Mouse (Mus musculus) telencephalon, adult 2 months (tissue): Measurements from ENCODE around the gene Pcnt.

Experiments
- DNase-seq: peaks from one replicate; pipeline ENCODE4 v3.0.0-alpha.2; 2011; ENCODE audit warnings: low read depth, low spot score

Pcnt gene

DNA sequence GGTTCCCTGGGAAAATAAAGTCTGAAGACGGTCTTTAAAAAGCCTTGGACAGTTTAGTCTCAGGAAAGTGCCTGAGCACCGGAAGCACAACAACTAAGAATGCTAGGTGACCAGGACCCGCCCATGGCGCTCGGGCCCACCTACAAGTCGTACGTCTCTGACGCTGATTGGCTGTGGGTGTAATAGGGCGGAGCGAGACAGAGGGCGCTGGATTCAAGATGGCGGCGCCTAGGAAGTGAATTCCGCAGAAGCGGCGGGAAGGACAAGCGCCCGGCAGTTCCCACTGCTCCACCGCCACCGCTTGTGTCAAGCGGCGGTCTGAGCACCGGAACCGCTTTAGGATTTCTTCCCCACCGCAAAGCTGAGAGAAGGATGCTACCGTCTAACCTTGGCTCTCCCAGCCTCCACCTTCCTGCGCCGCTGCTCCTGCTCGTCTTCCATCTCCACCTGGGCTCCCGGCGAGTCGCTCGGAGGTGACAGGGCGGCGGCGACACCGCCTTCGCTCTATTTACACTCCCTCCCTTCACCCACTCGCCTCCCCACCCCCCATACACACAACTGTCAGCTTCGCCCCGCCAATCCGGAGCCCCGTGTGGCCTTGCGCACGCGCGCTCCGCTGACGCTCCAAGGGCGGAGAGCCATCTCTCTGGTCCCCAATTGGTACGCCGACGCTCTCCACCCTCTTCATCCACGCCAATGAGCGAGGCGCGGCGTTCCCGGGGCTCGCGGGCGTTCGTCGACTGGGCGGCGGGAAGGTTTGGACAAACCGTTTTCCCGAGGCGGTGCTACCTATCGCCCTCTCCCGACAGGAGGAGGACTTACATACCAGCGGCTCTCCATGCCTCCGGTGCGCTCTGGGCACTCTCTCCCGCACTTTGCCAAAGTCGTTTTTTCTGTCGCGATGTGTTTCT is at the start of gene Pcnt:
Gene Pcnt, minus strand, starts transcription at position 609 of the 911 bp plus-strand sequence.
- DNase-seq: peak; percentile 97

DNA sequence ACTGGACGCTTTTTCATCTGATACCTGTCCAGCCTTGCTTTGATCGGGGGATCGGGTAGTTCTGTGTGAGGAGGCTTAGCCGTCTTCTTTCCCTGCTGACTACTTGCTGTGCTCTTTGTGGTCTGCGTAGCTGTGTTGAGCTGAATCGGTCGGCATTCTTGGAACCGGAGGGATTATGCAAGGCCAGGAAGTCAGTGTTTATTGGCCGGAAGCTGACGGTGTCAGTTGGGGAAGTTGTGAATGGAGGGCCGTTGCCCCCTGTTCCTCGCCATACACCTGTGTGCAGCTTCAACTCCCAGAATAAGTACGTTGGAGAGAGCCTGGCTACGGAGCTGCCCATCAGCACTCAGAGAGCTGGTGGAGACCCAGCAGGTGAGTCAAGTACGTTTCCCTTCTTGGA is 46.6 kb upstream of the Pcnt start:
- no peak for DNase-seq

DNA sequence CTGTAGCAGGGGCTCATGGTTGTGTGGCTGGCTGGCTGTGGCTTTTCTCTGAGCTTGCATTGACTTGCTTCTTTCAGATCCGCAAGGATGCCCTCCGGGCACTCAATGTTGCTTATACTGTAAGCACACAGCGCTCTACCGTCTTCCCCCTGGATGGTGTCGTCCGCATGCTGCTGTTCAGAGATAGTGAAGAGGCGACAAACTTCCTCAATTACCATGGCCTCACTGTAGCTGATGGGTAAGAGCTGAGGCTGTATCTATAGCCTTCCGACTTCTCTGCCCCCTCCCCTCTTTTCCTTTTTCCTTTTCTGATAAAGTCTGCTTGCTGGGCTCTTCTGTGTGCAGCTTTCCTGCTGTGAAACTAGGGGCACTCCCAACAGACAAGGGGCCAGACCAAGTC is 45.7 kb upstream of the Pcnt start:
- DNase-seq: no peak

DNA sequence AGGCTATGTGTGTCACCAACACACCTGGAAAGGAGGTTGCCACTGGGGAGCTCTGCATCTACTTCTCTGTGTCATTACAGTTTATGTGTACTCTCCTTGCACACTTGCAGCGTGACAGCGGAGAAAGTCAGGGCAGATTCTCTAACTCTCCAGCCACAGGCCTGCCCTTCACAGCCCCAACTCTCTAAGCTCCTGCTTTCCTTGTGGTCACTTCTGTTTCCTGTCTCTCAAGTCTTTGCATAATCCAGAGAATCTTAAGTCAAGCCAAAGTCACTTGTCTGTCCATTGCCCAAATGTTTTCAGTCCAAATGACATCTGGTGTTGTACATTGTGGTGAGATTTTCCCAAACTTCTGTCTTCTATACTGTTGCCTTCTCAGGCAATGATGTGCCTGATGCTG is 43.7 kb upstream of the Pcnt start:
- DNase-seq: no peak

DNA sequence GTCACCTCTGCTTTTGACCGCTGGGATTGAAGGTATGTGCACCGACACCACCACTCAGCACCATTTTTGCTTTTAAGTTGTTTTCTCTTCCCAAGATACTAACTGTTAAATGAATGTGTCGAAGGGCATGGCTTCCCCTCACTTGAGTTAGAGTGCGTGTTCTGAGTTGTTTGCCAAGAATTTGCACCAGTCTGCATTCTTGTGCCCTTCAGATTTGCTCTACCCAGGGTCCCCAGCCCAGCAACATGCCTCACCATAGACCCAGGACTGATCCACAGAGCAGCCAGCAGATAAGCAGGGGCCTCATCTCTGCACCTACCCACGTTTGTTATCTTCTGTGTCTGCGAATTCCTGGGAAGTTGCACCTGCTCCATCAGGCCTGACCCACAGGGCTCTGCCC is 38.9 kb upstream of the Pcnt start:
- DNase-seq: no peak

DNA sequence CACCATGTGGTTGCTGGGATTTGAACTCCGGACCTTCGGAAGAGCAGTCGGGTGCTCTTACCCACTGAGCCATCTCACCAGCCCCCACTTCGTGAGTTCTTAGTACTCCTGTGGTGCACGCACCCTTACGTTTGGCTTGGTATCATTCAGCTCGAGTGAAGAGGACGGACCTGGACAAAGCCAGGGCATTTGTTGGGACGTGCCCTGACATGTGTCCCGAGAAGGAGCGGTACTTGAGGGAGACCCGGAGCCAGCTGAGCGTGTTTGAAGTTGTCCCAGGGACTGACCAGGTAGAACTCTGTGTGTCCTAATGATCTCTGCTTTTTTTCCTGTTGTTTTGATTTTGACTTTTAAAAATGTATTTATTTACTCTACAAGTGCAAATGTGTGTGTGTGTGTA is 38.3 kb upstream of the Pcnt start:
- DNase-seq: no peak

DNA sequence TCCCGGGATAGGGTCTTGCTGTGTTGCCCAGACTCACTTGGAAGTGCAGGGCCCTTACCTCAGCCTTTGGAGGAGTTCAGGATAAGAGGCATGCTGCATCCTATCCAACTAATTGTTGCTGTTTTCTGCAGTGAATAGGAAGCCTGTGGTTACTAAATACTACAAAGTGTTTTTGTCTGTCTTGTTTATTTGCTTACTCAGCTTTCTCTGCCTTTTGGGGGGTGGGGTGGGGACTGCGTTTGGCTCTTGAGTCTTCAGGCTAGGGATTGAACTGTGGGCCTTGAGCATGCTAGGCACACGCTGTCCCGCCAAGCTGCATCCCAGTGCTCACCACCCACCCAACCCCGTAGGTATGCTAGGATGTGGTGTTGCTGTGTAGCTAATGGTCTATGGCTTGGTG is 31.2 kb upstream of the Pcnt start:
- no peak for DNase-seq

DNA sequence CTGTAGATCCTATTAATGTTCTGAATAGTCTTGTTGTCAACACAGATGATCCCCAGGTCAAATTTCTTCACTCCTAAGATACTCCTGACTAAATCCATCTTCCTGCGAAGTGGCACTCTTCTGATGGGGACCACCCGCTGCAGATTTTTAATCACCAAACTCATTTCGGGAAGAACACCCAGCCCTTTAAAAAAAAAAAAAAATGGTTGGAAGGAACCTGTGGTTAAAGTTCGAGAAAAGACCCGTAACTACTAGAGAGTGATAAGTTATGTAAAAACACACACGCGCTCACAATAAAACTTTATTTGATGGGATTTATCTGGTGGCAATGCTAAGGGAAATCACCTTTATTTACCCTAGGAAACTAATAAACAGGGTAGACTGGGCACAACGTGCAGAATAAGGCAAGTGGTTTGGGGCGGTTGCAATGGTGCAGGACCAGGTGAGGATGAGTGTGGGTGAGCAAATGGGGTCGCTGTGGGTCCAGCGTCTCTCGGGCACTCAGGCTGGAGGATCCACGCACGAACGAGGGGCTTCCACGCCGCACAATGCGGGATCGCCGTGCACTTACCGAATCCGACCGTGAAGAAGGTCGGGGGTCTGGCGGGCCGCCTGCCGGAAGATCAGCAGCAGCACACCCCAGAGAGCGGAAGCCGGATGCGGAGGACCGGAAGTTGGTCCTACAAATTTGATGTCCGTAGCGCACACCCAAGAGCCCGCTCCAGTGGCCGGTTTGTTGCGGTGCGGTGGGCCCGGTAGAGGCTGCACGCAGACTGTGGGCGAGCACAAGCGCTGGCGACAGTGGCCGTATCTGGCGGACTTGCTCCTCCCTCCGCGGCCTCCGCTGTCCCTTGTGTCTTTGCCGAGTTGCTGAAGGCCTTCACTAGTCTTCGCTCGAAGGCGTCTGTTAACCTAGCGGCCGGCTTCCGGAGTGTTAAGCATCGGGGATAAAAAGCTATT is 25.9 kb upstream of the Pcnt start, which contains the start of the genes Mcm3ap and Ybey:
Gene Mcm3ap, plus strand, starts transcription at position 725 of the 960 bp plus-strand sequence.
Gene Ybey, minus strand, starts transcription at position 912 of the 960 bp plus-strand sequence.
- DNase-seq: peak; percentile 91

DNA sequence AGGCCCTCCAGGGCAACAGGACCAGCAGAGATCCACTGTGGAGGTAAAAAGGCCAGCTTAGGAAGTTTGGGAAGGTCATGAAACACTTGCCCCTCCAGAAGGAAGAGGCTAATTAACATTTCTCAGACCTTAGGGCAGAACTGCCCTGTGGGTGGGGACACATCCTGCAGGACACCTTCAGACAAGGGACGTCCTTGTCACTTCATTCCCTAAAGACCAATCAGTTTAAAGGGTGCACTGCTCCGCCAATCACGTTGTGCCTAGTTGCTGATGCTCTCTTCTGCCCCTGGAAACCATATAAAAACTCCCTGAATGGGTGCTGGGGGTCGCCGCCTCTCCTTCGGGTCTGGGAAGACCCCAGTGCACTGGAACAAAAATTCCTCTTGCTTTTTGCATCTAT is 20.1 kb upstream of the Pcnt start:
- DNase-seq: no peak

DNA sequence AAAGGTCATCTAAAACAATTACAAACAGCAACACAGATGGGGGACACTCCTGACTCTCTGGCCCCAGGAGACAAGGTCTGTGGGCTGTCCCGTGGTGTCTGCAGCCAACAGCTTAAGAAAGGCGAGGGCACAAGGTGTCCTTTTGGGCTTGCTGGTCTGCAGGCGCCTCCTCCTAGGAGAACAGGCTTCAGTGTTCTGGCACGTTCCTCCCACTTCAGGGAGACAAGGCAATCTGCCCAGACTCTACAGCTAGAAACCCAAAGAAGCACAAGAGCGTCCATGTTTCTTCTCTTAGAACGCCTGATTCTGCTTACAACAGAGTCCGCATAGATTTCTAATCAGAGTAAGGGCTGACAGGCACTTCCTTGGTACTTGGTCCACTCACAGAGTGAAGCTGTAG is 19.7 kb upstream of the Pcnt start:
- DNase-seq: no peak

DNA sequence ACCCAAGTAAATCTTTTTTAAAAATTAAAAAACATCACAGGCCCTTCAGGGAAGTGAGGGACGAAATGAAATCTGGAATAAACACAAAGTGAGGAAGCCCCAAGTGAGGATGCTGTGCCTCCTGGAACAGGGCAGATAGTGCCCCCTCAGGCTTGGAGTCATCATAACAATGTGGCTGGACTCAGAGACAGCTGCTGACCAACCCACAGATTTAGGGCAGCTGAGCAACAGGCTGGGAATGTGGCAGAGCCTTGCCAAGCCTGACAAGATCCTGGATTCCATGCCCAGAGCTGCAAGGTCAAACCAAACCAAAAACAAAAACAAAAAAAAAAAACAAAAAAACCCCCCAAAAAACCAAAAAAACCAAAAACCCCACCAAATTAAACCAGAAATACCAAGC is 18.7 kb upstream of the Pcnt start:
- DNase-seq: no peak

DNA sequence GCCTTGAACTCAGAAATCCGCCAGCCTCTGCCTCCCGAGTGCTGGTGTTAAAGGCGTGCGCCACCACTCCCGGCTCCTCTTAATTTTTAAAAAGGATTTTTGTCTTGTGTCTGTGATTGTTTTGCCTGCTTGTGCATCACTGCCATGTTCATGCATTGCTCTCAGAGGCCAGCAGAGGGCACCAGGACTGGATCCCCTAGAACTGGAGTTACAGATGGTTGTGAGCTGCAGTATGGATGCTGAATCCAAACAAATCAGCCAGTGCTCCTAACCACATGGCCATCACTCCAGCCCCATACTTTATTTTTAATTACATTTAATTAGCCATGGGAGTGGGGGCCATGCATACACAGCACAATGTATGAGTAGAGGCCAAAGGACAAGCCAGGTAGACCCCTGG is 12.7 kb upstream of the Pcnt start:
- no peak for DNase-seq

DNA sequence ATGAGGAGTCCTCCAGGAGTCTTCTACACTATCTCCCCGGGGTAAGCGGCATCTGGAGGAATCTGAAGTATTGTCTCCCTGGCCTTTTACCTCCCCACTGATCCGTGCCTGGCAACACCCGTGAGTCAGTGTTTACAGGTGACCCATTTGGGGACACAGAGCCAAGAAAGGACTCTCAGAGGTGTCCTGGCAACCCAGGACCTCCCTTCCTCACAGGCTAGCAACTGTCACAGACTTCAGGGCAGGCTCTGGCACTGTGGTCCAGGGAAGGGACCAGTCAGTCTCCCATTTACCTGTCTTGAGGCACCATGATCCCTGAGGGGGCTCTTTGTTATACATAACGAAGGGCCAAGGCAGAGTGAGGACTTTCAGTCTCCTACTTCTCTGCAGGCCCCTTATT is 6.3 kb upstream of the Pcnt start, which contains the start of gene 2610028H24Rik:
Gene 2610028H24Rik, plus strand, starts transcription at position 231 of the 400 bp plus-strand sequence.
- no peak for DNase-seq

DNA sequence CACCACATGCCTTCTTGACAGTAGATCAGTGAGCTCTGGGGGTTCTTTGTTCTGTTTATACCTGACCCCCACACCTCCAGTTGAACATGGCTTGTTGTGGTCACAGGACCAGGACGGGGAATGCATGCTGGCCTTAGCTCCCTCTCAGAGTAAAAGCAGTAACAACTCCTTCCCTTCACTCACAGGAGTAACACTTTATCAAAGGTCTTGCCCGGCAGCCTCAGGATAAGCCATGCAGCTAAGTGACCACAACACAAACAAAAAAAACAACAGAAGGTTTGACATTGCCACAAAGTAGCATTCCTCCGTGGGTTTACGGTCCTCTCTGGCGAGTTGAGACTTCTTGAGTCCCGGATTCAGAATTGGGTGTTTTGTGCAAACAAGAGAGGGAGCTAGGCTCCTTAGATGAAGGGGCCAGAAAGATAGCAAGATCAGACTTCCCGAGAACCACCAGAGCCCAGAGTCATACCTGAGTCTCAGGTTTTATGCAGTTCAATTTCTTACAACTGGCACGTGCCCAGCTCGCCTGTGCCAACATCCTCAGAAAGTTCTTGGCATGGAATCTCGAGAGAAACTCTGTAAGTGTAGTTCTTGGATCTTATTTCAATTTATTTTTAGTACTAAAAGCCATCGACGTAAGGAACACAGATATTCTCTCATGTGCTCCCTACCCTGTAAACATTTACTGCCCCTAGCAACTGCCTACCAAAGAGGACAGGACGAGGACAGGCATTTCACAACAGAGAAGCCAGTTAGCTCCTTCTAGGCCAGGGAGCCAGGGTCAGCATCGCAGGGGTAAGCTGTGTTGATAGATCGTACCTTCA is 5.0 kb upstream of the Pcnt start:
- no peak for DNase-seq

DNA sequence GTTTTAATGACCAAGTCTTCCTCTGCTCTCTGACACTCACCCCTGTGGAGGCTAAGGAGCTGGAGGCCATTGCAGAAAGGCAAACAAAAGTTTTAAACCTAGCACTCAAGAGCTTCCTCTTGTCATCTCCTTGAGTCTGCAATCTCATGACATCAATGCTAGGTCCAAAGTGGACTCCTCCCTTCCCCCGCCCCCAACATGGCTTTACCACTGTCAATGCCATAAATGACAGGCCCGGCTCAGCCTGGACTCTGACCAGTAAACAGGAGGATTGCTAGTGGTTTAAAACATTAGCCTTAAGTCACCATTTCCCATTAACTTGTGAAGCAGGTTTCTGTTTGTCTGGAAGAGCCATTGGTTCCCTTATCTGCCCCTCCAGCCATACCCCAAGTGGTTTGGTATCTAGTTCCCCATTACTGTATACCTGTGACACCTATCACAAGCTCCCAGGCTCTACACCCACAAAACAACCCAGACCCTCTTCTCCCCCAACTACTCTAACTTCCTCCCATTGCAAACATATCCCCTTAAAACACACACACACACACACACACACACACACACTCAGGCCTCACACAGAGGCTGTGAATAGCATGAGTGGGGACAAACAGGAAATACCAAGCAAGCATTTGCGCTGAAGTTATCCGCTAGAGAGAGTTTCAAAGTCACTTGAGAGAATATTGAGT is 3.6 kb upstream of the Pcnt start:
- DNase-seq: no peak

DNA sequence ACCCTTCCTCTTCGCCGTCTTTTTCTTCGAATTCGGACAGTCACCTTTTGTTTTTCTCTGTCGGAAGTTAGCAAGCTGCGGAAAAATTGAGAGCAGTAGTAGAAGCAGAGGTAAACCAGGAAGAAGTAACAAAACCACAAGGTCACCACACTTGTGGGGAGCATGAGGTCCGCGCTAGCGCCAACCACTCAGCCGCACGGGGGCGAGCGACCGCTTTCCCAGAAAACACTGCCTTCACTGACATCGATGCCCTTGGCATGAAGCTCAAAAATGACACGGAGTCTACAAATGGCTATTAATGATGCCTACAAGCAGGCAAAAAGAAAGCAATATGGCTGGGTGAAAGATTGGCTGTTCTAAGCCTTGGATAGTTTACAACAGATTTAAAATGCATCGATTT is 2.3 kb downstream of the Pcnt start, which contains the start of gene AC141477.1:
Gene AC141477.1, minus strand, starts transcription at position 164 of the 400 bp plus-strand sequence.
- DNase-seq: no peak

DNA sequence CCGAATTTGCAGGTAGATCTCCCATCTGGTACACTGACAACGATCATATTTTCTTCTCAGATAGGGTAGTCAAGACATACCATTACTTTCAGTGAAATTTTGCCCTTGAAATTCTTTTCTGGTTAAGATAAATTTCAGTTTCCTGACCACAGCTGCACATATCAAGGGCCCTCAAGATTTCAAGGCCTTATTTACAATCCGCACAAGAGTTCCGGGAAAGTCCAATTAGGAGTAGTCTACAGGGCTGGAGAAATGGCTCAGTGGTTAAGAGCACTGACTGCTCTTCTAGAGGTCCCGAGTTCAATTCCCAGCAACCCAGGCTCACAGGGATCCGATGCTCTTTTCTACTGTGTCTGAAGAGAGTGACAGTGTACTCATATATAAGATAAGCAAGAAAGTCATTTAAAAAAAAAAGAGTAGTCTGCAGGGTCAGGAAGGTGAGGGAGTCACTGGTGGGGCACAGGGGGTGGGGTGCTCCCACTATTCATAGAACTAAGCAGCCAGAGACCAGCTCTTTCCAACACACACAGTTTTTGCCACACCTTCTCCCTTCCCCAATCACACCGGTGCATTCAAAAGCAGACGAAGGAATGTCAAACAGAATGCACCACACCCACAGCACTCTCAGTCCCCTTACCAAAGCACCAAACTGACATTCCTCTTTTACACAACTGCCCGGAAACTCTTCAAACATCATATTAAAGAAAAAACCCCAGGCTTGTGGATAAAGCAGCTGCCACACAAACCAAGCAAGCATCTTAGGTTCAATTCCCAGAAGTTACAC is 3.3 kb downstream of the Pcnt start:
- DNase-seq: no peak

DNA sequence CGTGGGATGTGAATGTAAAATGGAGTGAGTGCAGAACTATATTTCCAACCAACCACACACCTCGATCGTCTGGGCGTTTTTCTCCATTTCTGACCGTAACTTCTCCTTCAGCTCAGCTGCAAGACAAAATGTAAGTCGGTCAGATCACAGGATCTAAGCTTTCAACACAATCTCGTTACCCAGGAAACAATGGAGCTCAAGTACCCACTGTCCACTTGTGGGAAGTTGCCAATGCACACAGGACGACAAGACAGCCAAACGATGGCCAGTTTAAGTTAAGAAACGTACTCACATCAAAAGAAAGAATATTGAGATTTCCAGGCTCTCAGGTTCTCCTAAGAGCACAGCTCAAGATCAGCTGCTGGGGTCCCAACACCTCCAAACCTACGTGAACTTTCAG is 8.7 kb downstream of the Pcnt start:
- DNase-seq: no peak

DNA sequence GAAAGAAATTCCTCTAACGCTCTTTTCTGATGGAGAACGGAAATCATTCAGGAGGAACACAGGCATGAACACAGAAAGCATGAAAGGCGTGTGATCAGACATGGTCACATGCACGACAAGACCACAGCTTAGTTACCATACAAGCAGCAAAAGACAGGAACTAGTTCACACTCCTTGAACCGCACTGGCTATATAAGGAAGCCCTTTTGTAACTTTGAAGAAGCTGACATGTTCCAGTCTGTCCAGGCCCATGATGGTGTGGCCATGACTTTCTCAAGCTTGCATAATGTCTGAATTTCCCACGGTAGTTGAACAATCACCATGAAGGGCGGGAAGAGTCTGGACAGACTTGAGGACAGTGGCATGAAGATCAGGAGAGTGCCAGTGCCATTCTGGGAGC is 16.9 kb downstream of the Pcnt start:
- DNase-seq: no peak

DNA sequence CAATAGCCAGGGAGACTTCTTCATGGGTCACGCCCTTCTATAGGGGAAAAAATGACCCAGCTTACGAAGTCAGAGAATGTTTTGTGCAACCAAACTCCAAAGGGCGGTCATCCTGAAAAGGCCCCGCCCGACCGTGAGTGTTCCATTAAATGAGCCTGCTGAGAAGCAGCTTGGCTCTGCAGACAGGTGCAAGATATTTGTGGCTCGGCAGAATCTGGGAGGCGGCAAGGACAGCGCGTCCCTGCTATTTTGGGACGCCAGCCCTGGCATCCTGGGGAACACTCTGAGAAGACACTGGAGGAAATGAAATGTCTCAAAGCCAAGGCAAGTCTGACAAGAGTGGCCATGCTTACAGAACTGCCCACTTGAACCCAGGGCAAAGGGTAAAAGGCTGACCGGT is 25.8 kb downstream of the Pcnt start:
- peak; percentile 61 for DNase-seq
